Mouse (Mus musculus): ENCODE measurements around the gene Rasgrf1.

DNA sequence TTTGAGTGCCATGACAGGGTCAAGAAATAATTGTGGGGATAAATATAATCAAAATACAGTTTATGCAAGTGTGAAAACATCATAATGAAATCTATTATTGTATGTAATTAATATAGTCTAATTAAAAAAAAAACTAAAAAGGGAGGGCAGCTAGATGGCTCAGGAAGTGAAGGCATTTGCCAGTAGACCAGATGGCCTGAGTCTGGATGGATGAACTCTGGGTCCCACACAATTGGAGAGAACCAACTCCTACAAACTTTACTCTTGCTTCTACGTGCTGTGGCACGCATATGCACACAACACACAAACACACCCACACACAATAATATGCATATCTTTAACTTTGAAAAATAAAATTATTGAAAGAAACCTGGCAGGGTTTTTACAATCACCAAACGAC is 131.8 kb downstream of the Rasgrf1 start:
- TF ChIP-seq CTCF (conservative IDR thresholded peaks at IDR 0.05 in 1 of 2, IDR thresholded peaks at IDR 0.05 in 1 of 2; ENCODE audit: low read depth in 2 of 2, low read length in 2 of 2) (no peak), MAFK (IDR thresholded peaks at IDR 0.05; ENCODE audit: insufficient replicate concordance, low read length) (no peak), ZMIZ1 (IDR thresholded peaks at IDR 0.05; ENCODE audit: low read depth, low read length) (no peak), POLR2AphosphoS2 (IDR thresholded peaks at IDR 0.05; ENCODE audit: low read depth, low read length) (no peak), ZC3H11A (IDR thresholded peaks at IDR 0.05; ENCODE audit: low read depth, low read length) (no peak), POLR2A (IDR thresholded peaks at IDR 0.05; ENCODE audit: low read depth, low read length) (no peak), MYC (IDR thresholded peaks at IDR 0.05; ENCODE audit: low read depth, low read length) (no peak), ETS1 (conservative IDR thresholded peaks at IDR 0.05; ENCODE audit: low read depth, low read length) (no peak), CHD2 (IDR thresholded peaks at IDR 0.05; ENCODE audit: low read length) (no peak), JUND (conservative IDR thresholded peaks at IDR 0.05; ENCODE audit: low read depth, low read length) (no peak), USF2 (conservative IDR thresholded peaks at IDR 0.05; ENCODE audit: low read depth, low read length) (no peak), RAD21 (IDR thresholded peaks at IDR 0.05; ENCODE audit: low read depth, low read length) (no peak)
